Mouse (Mus musculus) heart, embryonic 15.5 days (tissue): Measurements from ENCODE around the gene Olfr70. TPM values are rescaled to one million over a fixed set of nuclear protein-coding genes. Genes with fewer than 3 reads are reported as not detected.
A peak's percentile ranks its signal among the peaks of the same experiment; 100 is the strongest.

Experiments used
- ATAC-seq: fragments of 200-750 bp; cut with Nextera tagmentation; replicated peaks from 2 replicates; pipeline ENCODE4 v1.8.0; 2017; ENCODE audit warnings: low read depth, moderate TSS enrichment; ENCODE audit not compliant: insufficient number of reproducible peaks, insufficient read depth, low FRiP score
- H3K27ac ChIP-seq: fragments of 300-500 bp; sonication (generic); 2 replicates; pipeline ENCODE4 v1.5.1; 2015; ENCODE audit warnings: mild to moderate bottlenecking, inconsistent platforms
- H3K27me3 ChIP-seq: fragments of 300-500 bp; sonication (generic); 2 replicates; pipeline ENCODE4 v1.6.1; 2015; ENCODE audit warnings: inconsistent platforms
- H3K36me3 ChIP-seq: fragments of 300-500 bp; sonication (generic); 2 replicates; pipeline ENCODE4 v1.6.1; 2015; ENCODE audit warnings: mild to moderate bottlenecking, inconsistent platforms
- H3K4me1 ChIP-seq: fragments of 300-500 bp; sonication (generic); replicated peaks from 2 replicates; pipeline ENCODE4 v1.6.1; 2015; ENCODE audit warnings: inconsistent platforms
- H3K4me2 ChIP-seq: fragments of 300-500 bp; sonication (generic); 2 replicates; pipeline ENCODE4 v1.6.1; 2015; ENCODE audit warnings: inconsistent platforms, mild to moderate bottlenecking, moderate library complexity
- H3K4me3 ChIP-seq: fragments of 300-500 bp; sonication (generic); 2 replicates; pipeline ENCODE4 v1.5.1; 2015; ENCODE audit warnings: mild to moderate bottlenecking, inconsistent platforms
- H3K9ac ChIP-seq: fragments of 300-500 bp; sonication (generic); 2 replicates; pipeline ENCODE4 v1.6.1; 2015; ENCODE audit warnings: mild to moderate bottlenecking, inconsistent platforms
- H3K9me3 ChIP-seq: fragments of 300-500 bp; sonication (generic); replicated peaks from 2 replicates; pipeline ENCODE4 v1.6.1; 2016; ENCODE audit warnings: inconsistent platforms
- WGBS: fragments of 180-500 bp; shearing (Covaris S2); methylation state at CpG from one replicate; pipeline ENCODE4 v1.1.7; 2015; ENCODE audit warnings: mixed read lengths; 5-methylcytosine and 5-hydroxymethylcytosine counted together
- polyA plus RNA-seq: library from polyadenylated mRNA; unstranded; fragments of >200 nt; fragmentation: Nextera tagmentation; extraction: Ambion mirVana; gene quantifications from 2 replicates; pipeline ENCODE4 v1.2.1, GENCODE M21; 2015

Gene Olfr70
- not detected in 2 replicates for polyA plus RNA-seq

DNA sequence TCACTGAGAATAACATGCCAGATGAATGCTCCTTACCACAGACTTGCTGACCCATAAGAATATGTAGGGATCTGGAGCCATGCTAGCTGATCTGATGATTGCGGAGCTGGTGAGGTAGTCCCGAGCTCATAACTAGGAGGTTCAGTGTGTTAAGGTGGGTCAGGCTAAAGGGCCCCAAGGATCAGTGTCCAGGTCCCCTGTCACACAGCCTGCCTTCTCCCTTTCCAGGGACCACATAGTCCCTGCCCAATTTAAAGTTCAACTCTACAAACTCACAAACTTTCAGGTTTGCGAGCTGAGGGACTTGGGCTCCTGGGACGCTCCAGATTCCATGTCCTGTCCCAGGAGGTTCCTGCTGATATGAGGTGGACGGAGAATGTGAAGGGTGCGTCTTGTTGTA is at the start of gene Olfr70:
TSS of gene Olfr70 (minus strand) at position 101 of the 400 bp plus-strand sequence.
- Histone ChIP-seq H3K4me1 (peaks cover 5% of the 10 kb centered on the region), H3K4me2 (no peak within 1 kb of the TSS), H3K27me3 (no peaks in the 10 kb centered on the region), H3K9ac (no peak within 1 kb of the TSS), H3K9me3 (no peaks in the 10 kb centered on the region), H3K36me3 (no peaks in the 10 kb centered on the region), H3K4me3 (no peak within 1 kb of the TSS), H3K27ac (no peak within 1 kb of the TSS)
- 82% methylated on average over 6 of the region's 6 CpGs for WGBS
- no peak for ATAC-seq

DNA sequence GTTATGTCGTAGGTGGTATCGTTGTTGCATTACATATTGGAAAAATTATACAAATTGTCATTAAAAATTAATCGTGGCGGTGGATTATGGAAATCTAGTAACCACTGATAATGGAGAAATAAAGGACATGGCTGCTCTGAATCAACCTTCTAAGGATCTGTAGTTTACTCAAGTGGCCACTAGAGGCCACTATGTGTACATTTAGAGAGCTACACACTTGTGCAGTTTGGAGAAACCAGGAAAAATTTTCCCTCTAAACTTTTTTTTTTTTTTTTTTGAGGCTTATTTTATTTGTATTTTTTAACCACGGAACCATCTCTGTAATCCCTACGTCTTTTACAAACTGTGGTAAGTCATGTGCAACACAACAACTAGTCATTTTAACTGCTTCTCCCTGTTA is 44.6 kb upstream of the Olfr70 start:
- H3K4me2 ChIP-seq, result no peak overlapping the region
- H3K9ac ChIP-seq, result no peak overlapping the region
- no peaks in the 10 kb centered on the region for H3K27me3 ChIP-seq
- no peak overlapping the region for H3K27ac ChIP-seq
- H3K9me3 ChIP-seq, result no peaks in the 10 kb centered on the region
- H3K4me3 ChIP-seq, result no peak overlapping the region
- no peaks in the 10 kb centered on the region for H3K36me3 ChIP-seq
- WGBS, result 11% methylated on average over 6 of the region's 6 CpGs
- peaks cover 5% of the 10 kb centered on the region; the same call in 1 of the 2 replicates for H3K4me1 ChIP-seq
- ATAC-seq, result no peak

DNA sequence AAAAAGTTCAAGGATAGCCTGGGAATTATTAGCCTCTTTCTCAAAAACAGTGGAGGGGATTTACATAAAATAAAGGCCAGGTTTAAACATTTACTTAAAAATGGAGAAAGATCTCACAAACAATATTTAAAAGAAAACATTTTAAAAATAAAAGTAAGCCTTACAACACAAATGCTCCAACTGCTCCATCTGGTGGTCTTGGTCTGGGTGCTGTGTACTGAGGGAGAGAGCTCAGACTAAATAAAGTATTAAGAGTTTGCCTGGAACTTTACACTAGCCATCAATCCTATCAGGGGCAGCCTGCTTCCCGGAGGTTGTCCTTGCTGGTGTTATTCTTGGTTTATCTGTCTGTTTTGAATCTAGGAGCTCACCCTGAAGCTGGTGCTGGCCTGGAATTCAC is 42.5 kb upstream of the Olfr70 start:
- ATAC-seq, result no peak
- H3K27ac ChIP-seq, result no peak overlapping the region
- H3K4me1 ChIP-seq, result peaks cover 5% of the 10 kb centered on the region; the same call in 1 of the 2 replicates
- no peaks in the 10 kb centered on the region for H3K36me3 ChIP-seq
- 17% methylated on average over 1 of the region's 1 CpGs for WGBS
- no peaks in the 10 kb centered on the region for H3K27me3 ChIP-seq
- no peak overlapping the region for H3K4me2 ChIP-seq
- H3K9me3 ChIP-seq, result no peaks in the 10 kb centered on the region
- no peak overlapping the region for H3K9ac ChIP-seq
- no peak overlapping the region for H3K4me3 ChIP-seq

DNA sequence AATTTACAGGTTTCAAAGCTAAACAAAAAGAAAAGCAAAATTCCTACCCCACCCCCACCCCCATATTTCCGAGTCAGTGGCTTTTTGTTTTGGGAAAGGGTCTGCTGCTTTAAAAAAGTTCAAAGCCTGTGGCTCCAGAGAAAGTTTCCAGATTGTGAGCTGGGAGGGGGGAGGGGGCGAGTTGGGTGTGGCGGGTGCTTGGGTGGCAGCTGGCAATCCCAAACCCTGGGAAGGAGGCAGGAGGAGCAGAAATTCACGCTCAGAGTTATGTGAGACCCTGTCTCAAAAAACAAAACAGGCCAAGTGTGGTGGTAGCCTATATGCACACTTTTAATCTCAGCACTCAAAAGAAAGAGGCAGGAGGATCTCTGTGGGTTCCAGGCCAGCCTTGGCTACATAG is 42.0 kb upstream of the Olfr70 start:
- 33% methylated on average over 4 of the region's 4 CpGs for WGBS
- H3K9ac ChIP-seq, result no peak overlapping the region
- H3K36me3 ChIP-seq, result no peaks in the 10 kb centered on the region

DNA sequence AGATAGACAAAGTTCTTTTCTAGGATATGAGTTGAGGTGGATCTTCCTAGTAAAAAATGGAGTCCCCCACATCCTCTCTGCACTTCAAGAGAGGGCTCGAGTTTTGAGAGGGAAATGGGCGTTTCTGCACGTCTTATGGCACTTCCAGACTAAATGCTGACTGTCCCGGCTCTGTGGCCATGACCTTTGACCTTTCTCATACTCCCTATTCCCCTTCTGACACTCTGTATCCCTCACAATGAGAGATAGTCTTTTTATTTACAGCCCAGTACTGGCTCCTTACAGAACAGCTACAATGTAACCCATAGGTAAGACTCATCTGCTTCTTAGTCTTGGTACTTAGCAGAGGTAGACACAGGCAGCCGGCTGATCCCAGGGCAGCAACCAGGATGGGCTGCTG is 40.9 kb upstream of the Olfr70 start:
- H3K36me3 ChIP-seq, result no peaks in the 10 kb centered on the region
- no peak overlapping the region for H3K9ac ChIP-seq
- ATAC-seq, result no peak
- WGBS, result 67% methylated on average over 5 of the region's 5 CpGs
- no peak overlapping the region for H3K4me3 ChIP-seq
- no peak overlapping the region for H3K27ac ChIP-seq
- no peaks in the 10 kb centered on the region for H3K27me3 ChIP-seq
- no peaks in the 10 kb centered on the region for H3K9me3 ChIP-seq
- no peak overlapping the region for H3K4me2 ChIP-seq
- H3K4me1 ChIP-seq, result no peaks in the 10 kb centered on the region

More for the DNA sequence above, 42.0 kb upstream of the Olfr70 start:
- H3K4me3 ChIP-seq, result no peak overlapping the region
- no peaks in the 10 kb centered on the region for H3K9me3 ChIP-seq
- H3K27me3 ChIP-seq, result no peaks in the 10 kb centered on the region
- peaks cover 5% of the 10 kb centered on the region; the same call in 1 of the 2 replicates for H3K4me1 ChIP-seq
- H3K4me2 ChIP-seq, result no peak overlapping the region
- no peak for ATAC-seq
- H3K27ac ChIP-seq, result no peak overlapping the region

DNA sequence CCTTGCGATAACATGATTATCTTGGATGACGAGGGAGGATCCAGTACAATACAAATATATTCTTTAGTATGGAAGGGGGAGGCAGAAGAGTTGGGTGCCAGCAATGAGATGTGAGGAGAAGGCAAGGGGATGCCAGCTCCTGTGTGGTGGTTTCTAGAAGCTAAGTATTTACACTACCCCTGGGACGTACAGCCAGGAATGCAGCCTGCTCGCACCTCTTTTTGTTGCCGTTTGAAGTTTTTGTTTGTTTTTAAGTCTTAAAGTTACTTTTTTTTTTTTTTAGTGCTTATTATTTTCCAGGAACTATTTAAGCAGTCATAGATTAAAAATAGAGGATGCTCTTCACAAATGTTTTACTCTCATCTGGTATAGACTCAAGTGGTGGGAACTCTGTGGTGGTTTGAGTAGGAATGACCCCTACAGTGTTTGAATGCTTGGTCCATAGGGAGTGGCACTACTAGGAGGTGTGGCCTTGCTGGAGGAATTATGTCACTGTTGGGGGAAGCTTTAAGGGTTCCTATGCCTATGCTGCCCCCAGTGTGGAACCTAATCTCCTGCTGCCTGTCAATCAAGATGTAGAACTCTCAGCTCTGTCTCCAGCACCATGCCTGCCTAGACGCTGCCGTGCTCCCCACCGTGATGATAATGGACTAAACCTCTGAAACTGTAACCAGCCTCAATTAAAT is 38.5 kb upstream of the Olfr70 start:
- H3K9me3 ChIP-seq, result no peaks in the 10 kb centered on the region
- no peak for ATAC-seq
- H3K27me3 ChIP-seq, result no peaks in the 10 kb centered on the region
- H3K9ac ChIP-seq, result no peak overlapping the region
- 58% methylated on average over 8 of the region's 8 CpGs for WGBS
- H3K4me3 ChIP-seq, result no peak overlapping the region
- no peaks in the 10 kb centered on the region for H3K4me1 ChIP-seq
- no peaks in the 10 kb centered on the region for H3K36me3 ChIP-seq
- no peak overlapping the region for H3K27ac ChIP-seq
- H3K4me2 ChIP-seq, result no peak overlapping the region

DNA sequence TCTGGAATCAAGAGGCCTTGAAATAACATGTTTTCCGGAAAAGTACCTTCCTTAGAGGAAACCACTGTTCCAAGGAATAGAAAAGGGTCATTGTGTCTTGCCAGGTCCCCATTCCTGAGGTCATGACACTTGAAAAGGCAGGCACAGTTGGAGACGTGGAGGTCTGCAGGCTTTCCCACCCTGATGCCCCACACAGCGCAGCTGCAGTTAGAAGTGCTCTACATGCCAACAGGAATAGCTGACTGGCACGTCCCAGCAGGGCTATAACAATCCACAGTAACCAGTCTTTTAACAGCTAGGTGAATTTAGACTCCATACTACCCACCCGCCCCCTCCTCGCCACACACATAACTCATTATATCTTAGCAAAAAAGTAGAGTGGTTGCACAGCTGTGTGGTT is 36.5 kb upstream of the Olfr70 start:
- Histone ChIP-seq H3K4me3 (no peak overlapping the region), H3K27ac (no peak overlapping the region), H3K9me3 (no peaks in the 10 kb centered on the region), H3K4me1 (peaks cover 9% of the 10 kb centered on the region), H3K36me3 (no peaks in the 10 kb centered on the region), H3K27me3 (no peaks in the 10 kb centered on the region), H3K4me2 (no peak overlapping the region), H3K9ac (no peak overlapping the region)
- WGBS, result 64% methylated on average over 6 of the region's 6 CpGs
- no peak for ATAC-seq

DNA sequence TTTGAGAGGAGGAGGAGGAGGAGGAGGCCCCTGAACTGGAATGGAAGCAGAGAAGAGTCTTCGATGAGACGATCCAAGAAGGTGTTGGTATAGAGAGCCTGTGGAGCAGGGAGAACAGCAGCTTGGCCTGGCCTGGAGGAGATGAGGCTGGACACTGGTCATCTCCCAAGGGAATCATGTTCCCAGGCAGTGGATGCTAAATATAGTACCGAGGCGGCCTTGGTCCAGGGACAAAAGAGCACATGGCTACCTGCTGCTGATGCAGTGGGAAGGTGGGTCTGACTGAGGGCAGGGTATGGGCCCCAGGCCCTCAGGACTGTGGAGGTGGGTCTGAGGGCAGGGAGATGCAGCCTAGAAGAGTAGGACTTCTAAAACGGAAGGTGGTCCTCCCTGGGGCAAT is 32.6 kb upstream of the Olfr70 start:
- ATAC-seq, result no peak
- no peaks in the 10 kb centered on the region for H3K27me3 ChIP-seq
- H3K4me1 ChIP-seq, result peaks cover 38% of the 10 kb centered on the region
- no peak overlapping the region for H3K4me3 ChIP-seq
- no peaks in the 10 kb centered on the region for H3K9me3 ChIP-seq
- WGBS, result 59% methylated on average over 5 of the region's 5 CpGs
- H3K4me2 ChIP-seq, result no peak overlapping the region
- H3K36me3 ChIP-seq, result no peaks in the 10 kb centered on the region
- no peak overlapping the region for H3K9ac ChIP-seq
- 0 out of 2 replicates have a peak overlapping the region, but pooled peaks have one; percentile 17 for H3K27ac ChIP-seq

DNA sequence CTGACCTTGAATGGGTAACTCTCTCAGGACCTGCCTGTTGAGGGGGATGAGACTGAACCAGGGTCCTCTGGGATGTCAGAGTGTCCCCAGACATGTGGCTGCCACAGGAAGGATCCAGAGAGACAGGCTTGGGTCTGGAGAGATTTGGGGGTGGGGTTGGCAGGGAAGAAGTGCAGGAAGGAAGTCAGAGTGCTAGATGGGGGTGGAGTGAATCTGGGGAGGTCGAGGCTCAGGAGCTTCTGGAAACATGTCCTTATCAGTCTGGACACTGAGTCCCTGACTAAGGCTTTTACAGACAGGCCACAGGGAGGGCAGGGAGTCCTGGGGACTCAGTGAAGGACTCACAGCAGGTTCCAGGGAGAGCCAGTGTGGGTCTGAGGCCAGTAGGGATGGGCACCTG is 31.6 kb upstream of the Olfr70 start:
- Histone ChIP-seq H3K9me3 (no peaks in the 10 kb centered on the region), H3K4me2 (no peak overlapping the region), H3K27ac (no peak overlapping the region), H3K4me3 (no peak overlapping the region), H3K4me1 (peaks cover 48% of the 10 kb centered on the region), H3K9ac (no peak overlapping the region), H3K27me3 (no peaks in the 10 kb centered on the region), H3K36me3 (no peaks in the 10 kb centered on the region)
- WGBS, result 5% methylated on average over 1 of the region's 1 CpGs
- ATAC-seq, result no peak

DNA sequence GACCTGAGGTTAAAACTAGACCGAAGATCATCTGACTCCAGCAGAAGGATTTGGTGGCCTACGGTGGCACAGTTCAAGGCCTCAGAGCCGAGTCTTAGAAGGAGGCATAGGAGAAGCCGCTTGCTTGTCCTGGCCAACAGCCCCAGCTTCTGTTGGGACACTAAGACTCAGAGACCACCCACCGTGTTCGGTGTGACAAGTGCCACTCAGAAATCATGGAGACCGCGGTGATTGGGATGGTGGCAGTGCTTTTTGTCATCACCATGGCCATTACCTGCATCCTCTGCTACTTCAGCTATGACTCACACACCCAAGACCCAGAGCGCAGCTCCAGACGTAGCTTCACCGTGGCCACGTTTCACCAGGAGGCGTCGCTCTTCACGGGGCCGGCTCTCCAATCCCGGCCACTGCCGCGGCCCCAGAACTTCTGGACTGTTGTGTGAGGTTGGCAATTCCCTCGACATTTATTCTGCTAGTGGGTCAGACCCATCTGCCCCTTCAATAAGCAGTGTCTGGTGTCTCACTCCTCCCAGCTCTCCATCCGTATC is 30.2 kb upstream of the Olfr70 start:
- Histone ChIP-seq H3K4me2 (peak overlapping the region; percentile 24; the same call in 1 of the 2 replicates), H3K4me1 (peaks cover 57% of the 10 kb centered on the region), H3K27me3 (no peaks in the 10 kb centered on the region), H3K9me3 (no peaks in the 10 kb centered on the region), H3K36me3 (no peaks in the 10 kb centered on the region), H3K9ac (no peak overlapping the region), H3K4me3 (no peak overlapping the region), H3K27ac (peak overlapping the region; percentile 84)
- WGBS, result 58% methylated on average over 21 of the region's 21 CpGs
- no peak for ATAC-seq

DNA sequence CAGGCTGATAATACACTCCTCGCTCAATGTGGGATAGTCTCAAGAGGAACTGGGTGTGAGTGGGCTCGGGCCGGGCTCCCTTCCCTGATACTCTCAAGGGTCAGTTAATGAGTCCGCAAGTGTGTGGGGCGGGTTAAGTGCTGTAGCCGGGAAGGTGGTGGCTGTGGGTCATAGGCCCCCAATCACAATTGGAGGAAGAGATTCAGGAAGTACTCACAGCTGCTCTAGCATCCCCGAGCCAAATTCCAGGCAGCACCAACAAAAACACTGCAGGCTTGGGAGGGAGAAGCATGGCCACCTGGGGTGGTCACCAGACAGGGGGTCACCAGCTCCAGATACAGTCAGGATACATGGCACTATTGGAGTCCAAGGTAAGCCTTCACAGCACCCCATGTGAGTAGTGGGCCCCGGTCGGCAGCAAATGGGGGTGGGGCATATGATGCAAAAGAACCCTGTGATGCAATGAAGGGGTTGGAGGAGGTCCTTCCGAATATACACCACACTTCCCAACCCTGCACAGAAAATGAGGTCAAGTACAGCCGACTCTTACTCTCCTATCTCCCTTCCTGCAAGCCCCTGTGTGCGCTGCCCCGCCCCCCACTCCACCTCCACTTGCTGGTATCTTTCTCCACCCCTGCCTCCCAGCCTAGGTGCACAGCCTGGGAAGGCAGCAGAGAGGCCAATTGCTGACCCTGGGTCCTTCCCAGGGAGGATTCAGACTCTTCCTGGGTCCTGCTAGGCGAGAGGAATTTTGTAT is 29.4 kb upstream of the Olfr70 start, which contains the start of gene Spaar:
TSS of gene Spaar (plus strand) at position 241 of the 757 bp plus-strand sequence.
- no peaks in the 10 kb centered on the region for H3K27me3 ChIP-seq
- no peaks in the 10 kb centered on the region for H3K9me3 ChIP-seq
- peaks cover 57% of the 10 kb centered on the region for H3K4me1 ChIP-seq
- H3K9ac ChIP-seq, result no peak within 1 kb of the TSS
- no peak within 1 kb of the TSS for H3K4me3 ChIP-seq
- H3K36me3 ChIP-seq, result no peaks in the 10 kb centered on the region
- peak within 1 kb of the TSS; percentile 84 for H3K27ac ChIP-seq
- ATAC-seq, result no peak
- peak within 1 kb of the TSS; percentile 41 for H3K4me2 ChIP-seq
- WGBS, result 32% methylated on average over 14 of the region's 14 CpGs
